ENCODE assay signal across 17 mouse cellular contexts in genomic region chr8:60755704-60756415, GRCm38 (mm10).
DNase-seq lines count a peak whose midpoint lies in the region; ATAC-seq and TF ChIP-seq lines count a peak whose summit lies in the region.
"Had no signal": no experiment of that assay in that cellular context is flagged by ENCODE, and none has a peak within 500 bp of the region (broad histone marks: within the 10 kb centered on the region; RNA-seq: fewer than 3 reads in every experiment).

No protein-coding gene starts in this region.

- TF ChIP-seq CTCF in kidney, adult 2 months (conservative IDR thresholded peaks at IDR 0.05; ENCODE audit: insufficient read depth, insufficient read length, low read depth, low read length) = no peak

- no peak for TF ChIP-seq POLR2A in kidney, adult 2 months (IDR thresholded peaks at IDR 0.05; ENCODE audit: low read depth, low read length)

- ATAC-seq in heart, embryonic 13.5 days (ENCODE audit: extremely low read depth, insufficient number of reproducible peaks, low FRiP score, low TSS enrichment) = no peak
- no peak for ATAC-seq in hindbrain, embryonic 11.5 days (ENCODE audit: low FRiP score)
- ATAC-seq: midbrain, embryonic 13.5 days had no signal

- H3K27me3 ChIP-seq in heart, embryonic 13.5 days (replicated peaks) = no peaks in the 10 kb centered on the region
- no peaks in the 10 kb centered on the region for H3K27me3 ChIP-seq in heart, embryonic 10.5 days (ENCODE audit: insufficient read depth, poor library complexity, severe bottlenecking)
- H3K27me3 ChIP-seq in kidney, adult 2 months (replicated peaks; ENCODE audit: control insufficient read depth, insufficient read depth, low read length) = no peaks in the 10 kb centered on the region
- H3K27me3 ChIP-seq in hindbrain, embryonic 11.5 days (ENCODE audit: control insufficient read depth, insufficient read depth, low read length) = no peaks in the 10 kb centered on the region
- H3K27me3 ChIP-seq: embryonic facial prominence, embryonic 13.5 days; hindbrain, embryonic 13.5 days; liver, embryonic 15.5 days; midbrain, embryonic 13.5 days had no signal

- no peaks in the 10 kb centered on the region for H3K4me1 ChIP-seq in heart, embryonic 13.5 days
- H3K4me1 ChIP-seq in heart, embryonic 10.5 days = no peaks in the 10 kb centered on the region
- peaks cover 6% of the 10 kb centered on the region for H3K4me1 ChIP-seq in kidney, adult 2 months (ENCODE audit: control insufficient read depth, insufficient read depth, low read length)
- no peaks in the 10 kb centered on the region for H3K4me1 ChIP-seq in hindbrain, embryonic 11.5 days (replicated peaks; ENCODE audit: control insufficient read depth, insufficient read depth, low read length)
- H3K4me1 ChIP-seq: embryonic facial prominence, embryonic 13.5 days; hindbrain, embryonic 13.5 days; liver, embryonic 15.5 days; midbrain, embryonic 13.5 days had no signal

- H3K27ac ChIP-seq in heart, embryonic 13.5 days (replicated peaks) = no peak overlapping the region
- no peak overlapping the region for H3K27ac ChIP-seq in heart, embryonic 10.5 days
- peak overlapping the region; percentile 94 for H3K27ac ChIP-seq in kidney, adult 2 months (ENCODE audit: insufficient read depth, low read depth, low read length)
- no peak overlapping the region for H3K27ac ChIP-seq in hindbrain, embryonic 11.5 days (ENCODE audit: low read depth, low read length)
- H3K27ac ChIP-seq: embryonic facial prominence, embryonic 13.5 days; hindbrain, embryonic 13.5 days; liver, embryonic 15.5 days; midbrain, embryonic 13.5 days had no signal

- no peak for DNase-seq in heart, embryonic 10.5 days (ENCODE audit: low spot score)
- DNase-seq in MN1 (ENCODE audit: low spot score) = peak; percentile 27
- DNase-seq in kidney, adult 2 months = peak; percentile 97
- peak; percentile 92 for DNase-seq in kidney, postnatal 14 days
- DNase-seq in embryo, embryonic 10 days (ENCODE audit: low spot score) = no peak
- no peak for DNase-seq in hindbrain, embryonic 11.5 days (ENCODE audit: low spot score)
- no peak for DNase-seq in adrenal gland, postnatal 4 days (ENCODE audit: low spot score in 2 of 2)
- DNase-seq: adrenal gland, postnatal 14 days; cerebellum, adult 9-10 months; gastrocnemius, postnatal 25 days; heart, postnatal 10 days; right cerebral cortex, postnatal 4 days had no signal

- H3K9me3 ChIP-seq in heart, embryonic 13.5 days = no peaks in the 10 kb centered on the region
- H3K9me3 ChIP-seq in heart, embryonic 10.5 days = no peaks in the 10 kb centered on the region
- H3K9me3 ChIP-seq in hindbrain, embryonic 11.5 days (ENCODE audit: control insufficient read depth, low read length) = no peaks in the 10 kb centered on the region
- H3K9me3 ChIP-seq: embryonic facial prominence, embryonic 13.5 days; hindbrain, embryonic 13.5 days; liver, embryonic 15.5 days; midbrain, embryonic 13.5 days had no signal

- no peak overlapping the region for H3K4me3 ChIP-seq in heart, embryonic 13.5 days
- H3K4me3 ChIP-seq in heart, embryonic 10.5 days = no peak overlapping the region
- H3K4me3 ChIP-seq in kidney, adult 2 months (ENCODE audit: insufficient read depth, low read depth, low read length) = no peak overlapping the region
- no peak overlapping the region for H3K4me3 ChIP-seq in hindbrain, embryonic 11.5 days (ENCODE audit: low read depth, low read length)
- H3K4me3 ChIP-seq: embryonic facial prominence, embryonic 13.5 days; hindbrain, embryonic 13.5 days; liver, embryonic 15.5 days; midbrain, embryonic 13.5 days had no signal

- H3K36me3 ChIP-seq in heart, embryonic 13.5 days = no peaks in the 10 kb centered on the region
- no peaks in the 10 kb centered on the region for H3K36me3 ChIP-seq in heart, embryonic 10.5 days
- H3K36me3 ChIP-seq in kidney, adult 2 months (ENCODE audit: control insufficient read depth, insufficient read depth, low read length) = no peaks in the 10 kb centered on the region
- H3K36me3 ChIP-seq in hindbrain, embryonic 11.5 days (ENCODE audit: control insufficient read depth, insufficient read depth, low read length) = no peaks in the 10 kb centered on the region
- H3K36me3 ChIP-seq: embryonic facial prominence, embryonic 13.5 days; hindbrain, embryonic 13.5 days; liver, embryonic 15.5 days; midbrain, embryonic 13.5 days had no signal

- 51% methylated on average over 18 of the region's 18 CpGs for WGBS in heart, embryonic 13.5 days
- 60% methylated on average over 18 of the region's 18 CpGs for WGBS in heart, embryonic 10.5 days
- WGBS in kidney, adult 2 months = 30% methylated on average over 18 of the region's 18 CpGs
- 86% methylated on average over 18 of the region's 18 CpGs for WGBS in hindbrain, embryonic 11.5 days

- no peak overlapping the region for H3K9ac ChIP-seq in heart, embryonic 13.5 days
- H3K9ac ChIP-seq in hindbrain, embryonic 11.5 days (ENCODE audit: low read depth, low read length) = no peak overlapping the region
- H3K9ac ChIP-seq: embryonic facial prominence, embryonic 13.5 days; hindbrain, embryonic 13.5 days; liver, embryonic 15.5 days; midbrain, embryonic 13.5 days had no signal

- 0 out of 2 replicates have a peak overlapping the region, but pooled peaks have one; percentile 22 for H3K4me2 ChIP-seq in heart, embryonic 13.5 days
- H3K4me2 ChIP-seq in hindbrain, embryonic 11.5 days (replicated peaks; ENCODE audit: low read depth, low read length) = no peak overlapping the region
- H3K4me2 ChIP-seq: embryonic facial prominence, embryonic 13.5 days; hindbrain, embryonic 13.5 days; liver, embryonic 15.5 days; midbrain, embryonic 13.5 days had no signal

Comparison
In these comparisons a context has a peak if more than half of its experiments do, and no peak if none do; other contexts are left out.
1. DNase-seq: peak in MN1 (single experiment), kidney, adult 2 months (single experiment) and kidney, postnatal 14 days (single experiment); none in heart, embryonic 10.5 days (single experiment), embryo, embryonic 10 days (single experiment), hindbrain, embryonic 11.5 days (single experiment) and adrenal gland, postnatal 4 days (0 of 2).